Mouse (Mus musculus): ENCODE data around the gene Rbm20. TPM values are rescaled to one million over a fixed set of nuclear protein-coding genes. Genes with fewer than 3 reads are reported as not detected.

Rbm20 gene
- total RNA-seq, 2 experiments from 2014 or later, result 51.0 to 79.9 TPM

DNA sequence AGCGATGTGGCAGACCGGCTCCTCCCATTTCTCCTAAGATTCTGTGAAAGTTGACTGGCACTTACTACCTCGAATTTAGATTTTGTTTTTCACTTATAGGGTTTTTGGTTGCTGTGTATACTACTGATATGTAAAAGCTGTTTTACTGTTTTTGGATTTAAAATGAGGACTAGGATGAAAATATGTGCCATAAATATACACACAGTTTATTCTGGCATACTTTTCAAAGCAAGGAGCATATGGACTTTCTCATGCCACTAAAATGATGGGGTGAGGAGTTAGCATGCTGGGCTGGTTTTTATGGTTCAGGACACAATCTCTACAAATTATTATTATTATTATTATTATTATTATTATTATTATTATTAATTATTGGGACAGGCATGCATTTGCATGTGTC, 133.5 kb downstream of the Rbm20 start:
- no peak for DNase-seq

DNA sequence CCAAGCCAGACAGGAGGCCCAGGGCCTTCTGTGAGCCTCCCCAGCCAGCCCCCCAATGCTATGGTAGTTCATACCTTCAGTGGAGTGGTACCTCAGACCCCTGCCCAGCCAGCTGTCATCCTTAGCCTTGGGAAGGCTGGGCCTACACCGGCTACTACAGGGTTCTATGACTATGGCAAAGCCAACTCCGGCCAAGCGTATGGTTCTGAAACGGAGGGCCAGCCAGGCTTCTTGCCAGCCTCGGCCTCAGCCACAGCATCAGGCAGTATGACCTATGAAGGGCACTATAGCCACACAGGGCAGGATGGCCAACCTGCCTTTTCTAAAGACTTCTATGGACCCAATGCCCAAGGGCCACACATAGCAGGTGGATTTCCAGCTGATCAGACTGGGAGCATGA, 136.5 kb downstream of the Rbm20 start:
- no peak for DNase-seq

DNA sequence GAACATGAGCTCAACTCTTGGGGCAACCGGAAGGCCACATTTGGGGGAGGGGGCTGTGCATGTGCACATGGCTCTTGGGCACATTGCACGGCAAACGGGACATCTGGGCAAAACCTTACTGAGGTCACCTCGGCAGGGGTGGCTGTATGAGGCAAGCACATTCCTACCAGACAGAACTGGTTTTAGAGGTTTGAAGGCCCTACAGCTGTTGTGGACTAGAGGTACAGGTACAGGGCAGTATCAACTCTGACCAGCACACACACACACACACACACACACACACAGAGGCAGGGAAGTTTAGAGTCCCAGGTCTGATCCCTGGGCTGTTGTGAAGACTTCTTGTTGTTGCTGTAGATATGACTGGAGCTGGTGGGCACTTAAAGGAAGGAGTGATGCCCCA, 138.6 kb downstream of the Rbm20 start:
- no peak for DNase-seq

DNA sequence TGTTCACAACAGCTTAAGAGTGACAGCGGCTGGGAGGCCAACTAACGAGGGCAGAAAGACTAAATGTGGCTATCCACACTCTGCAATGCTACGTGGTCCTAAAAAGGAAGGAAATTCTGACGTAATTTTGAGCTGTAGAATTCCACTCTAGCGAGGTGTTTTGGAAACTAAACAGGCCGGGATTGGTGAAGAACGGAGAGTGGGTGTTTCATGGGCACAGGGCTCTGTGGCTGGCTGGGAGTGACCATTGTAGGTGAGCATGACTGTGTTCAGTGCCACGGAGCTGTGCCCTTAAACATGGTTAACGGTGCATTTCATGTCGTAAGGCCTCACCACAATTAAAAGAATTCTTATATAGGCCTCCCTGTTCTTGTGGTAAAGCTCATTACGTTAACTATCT, 139.1 kb downstream of the Rbm20 start:
- DNase-seq, result no peak

DNA sequence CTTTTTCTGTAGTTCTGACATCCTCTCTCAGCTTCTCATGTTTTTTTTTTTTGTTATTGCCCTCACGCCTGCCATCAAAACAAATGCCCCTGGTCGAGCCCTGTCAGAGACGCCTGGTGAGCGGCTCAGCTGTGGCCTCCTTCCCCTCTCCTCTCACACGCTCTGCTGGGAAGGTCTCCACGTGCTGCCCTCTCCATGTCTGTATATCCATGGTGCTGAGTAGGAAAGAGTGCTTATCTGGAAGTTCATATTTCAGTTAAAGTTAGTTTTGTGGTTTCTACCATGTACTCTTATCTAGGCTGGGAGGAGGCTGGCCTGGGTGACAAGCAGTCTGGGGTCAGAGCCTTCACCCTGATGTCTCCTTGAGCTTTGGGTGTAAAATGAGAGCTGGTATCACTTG, 142.2 kb downstream of the Rbm20 start:
- DNase-seq, result no peak

DNA sequence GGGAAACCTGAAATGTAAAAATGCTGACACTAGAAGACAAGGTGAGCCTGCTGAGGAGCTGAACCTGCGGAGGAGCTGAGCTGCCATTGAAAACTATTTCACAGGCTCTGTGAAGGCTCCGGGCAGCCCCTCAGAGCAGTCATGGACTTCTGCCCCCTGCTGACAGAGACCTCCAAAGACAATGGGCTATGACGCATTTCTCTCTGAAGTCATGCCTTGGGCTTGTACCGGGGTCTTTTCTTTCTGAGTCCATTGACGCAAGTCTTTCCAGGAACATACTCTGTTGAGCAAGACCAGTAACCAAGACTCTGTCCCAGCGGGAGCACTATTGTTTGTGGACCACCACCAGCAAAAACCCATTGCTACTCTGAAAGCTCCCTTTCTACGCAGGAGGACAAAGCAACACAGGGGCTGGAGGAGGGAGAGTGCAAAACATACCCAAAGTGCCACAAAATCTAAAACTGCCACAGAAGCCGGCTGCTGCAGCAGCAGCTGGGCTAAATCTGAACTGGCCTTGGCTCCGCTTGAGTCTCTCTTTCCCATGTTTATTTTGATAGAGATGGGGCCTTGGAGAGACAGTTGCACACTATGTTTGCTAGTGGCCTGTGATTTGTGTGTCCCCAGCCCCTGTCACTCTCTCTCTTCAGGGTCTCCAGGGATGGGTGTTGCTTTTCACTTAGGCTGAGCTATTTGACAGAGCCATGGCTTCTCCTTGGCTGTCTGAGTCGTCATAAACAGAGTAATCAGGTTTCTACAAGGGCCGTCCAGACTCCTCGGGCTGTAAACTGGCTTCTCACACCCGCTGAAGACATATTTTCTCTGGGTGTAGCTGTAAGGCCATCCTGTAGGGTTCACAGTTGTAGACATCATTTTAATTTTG, 144.4 kb downstream of the Rbm20 start:
- DNase-seq, result no peak

DNA sequence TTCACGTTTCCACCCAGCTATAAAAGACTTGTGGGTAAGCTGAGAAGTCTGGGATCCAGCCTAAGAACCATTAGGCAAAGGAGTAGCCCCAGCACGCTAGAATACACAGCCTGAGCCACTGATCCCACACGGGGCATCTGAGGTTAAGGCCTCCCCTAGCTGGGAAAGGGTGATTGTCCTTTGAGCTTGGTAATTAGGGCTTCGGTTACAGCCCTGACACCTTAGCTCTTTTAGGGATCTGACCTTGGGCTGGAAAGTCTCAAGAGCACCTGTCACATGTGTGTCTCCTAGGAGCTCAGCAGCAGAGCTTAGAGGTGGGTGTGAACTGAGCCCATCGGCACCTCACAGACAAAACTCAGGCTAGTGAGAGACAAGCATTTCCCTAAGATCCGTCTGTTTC, 146.7 kb downstream of the Rbm20 start:
- peak; percentile 52 for DNase-seq

DNA sequence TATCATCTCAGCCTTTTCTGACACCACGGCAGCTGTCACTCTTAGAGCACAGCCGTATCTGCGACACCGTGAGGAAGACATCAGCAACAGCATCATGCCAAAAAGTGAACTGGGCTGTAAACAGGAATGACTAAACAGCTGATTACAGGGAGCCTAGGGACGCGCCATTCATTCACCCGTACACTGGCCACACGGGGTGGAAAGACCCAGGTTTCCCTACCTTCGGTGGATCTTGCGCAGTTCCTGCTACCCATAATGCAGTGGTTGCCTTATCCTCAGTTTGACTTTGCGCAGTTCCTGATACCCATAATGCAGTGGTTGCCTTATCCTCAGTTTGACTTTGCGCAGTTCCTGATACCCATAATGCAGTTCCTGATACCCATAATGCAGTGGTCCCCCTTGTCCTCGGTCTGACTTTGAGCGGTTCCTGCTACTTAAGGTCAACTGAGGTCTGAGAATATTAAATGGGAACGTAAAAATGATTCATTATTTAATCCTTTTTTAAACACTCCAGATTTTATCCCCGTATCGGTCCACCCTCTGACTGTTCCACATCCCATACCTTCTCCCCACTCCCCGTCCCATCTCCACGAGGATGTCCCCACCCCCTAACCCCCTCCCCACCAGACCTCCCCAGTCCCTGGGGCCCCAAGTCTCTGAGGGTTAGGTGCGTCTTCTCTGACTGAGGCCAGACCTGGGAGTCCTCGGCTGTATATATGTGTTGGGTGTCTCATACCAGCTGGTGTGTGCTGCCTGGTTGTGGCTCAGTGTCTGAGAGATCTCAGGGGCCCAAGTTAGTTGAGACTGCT, 148.0 kb downstream of the Rbm20 start:
- DNase-seq, result no peak

DNA sequence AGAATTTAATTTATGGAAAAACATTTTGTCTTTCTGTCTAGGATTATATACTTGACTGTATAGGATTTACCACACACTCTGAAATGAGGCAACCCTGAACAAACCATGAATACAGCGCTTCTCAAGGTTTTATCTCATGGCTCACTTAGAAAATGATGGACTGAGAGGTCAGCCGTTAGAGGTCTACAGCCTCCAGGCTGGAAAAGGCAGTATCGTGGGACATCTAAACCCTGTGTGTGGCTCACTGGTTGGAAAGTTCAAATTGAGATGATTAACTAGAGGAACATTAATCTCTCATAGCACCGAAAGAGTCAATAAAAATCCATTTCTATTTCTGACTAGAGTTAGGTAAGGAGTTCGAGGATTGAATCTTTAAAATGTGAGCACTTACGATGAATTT, 152.9 kb downstream of the Rbm20 start:
- no peak for DNase-seq

DNA sequence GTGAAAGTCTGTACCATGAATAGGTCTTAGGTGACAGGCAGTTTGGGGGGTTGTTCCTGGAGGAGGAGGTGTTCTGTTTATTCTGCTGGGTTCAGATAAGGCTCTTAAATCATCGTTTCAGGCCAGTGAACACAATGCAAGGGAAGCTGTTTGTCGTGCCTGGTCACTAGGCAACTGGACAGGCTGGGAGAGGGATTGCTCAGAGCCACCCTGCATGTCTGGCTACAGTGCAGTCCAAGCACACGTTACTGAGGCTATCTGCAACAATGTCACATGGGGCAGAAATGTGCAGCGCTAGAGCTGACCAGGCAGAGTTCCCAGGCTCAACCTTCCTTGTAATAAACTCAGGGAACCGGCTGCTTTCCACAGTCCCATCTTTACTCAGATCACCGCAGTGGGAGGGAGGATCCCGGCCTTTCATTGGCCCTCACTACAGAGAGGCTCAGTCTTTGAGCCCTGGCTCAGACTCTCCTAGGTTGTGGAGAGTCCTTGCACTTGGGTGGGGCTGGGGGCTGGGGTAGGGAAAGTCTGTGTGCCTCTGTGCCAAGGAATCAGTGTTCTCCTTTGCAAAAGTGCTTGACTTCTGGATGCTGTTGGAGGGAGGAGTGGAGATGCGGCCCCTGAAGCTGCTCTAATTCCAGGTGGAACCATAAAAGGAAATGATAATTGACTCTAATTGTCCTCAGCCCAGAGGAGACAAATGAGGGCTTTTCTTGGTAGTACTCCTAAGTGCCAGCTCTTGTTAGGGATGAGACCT, 153.5 kb downstream of the Rbm20 start:
- peak; percentile 64 for DNase-seq

DNA sequence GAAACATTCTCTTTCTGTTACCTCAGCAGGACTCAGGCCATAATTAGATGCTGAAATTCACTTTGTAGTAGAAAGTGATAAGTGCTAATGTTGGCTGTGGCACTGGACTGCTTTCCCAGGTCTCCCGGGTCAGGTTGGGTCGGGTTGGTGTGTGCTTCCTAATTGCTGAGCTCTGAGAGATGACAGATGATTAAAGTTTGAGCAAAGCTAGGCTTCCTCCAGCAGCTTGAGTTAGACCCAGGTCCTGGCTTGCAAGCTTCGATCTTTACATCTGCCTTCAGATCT, 154.0 kb downstream of the Rbm20 start:
- no peak for DNase-seq

DNA sequence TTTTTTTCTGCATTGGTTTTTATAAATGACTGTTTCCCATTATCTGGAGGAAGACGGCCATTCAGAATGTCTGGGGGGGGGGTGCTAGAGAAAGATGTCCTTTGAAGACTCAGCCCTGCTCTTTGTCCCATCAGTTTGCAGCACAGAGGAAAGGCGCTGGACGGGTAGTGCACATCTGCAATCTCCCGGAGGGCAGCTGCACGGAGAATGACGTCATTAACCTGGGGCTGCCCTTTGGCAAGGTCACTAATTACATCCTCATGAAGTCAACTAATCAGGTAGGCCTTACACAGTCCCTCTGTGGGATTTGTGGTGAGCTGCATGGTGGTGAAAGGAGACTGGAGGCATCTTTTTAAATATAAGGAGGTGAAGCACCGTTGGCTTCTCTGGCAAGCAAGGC, 155.4 kb downstream of the Rbm20 start:
- DNase-seq, result no peak

DNA sequence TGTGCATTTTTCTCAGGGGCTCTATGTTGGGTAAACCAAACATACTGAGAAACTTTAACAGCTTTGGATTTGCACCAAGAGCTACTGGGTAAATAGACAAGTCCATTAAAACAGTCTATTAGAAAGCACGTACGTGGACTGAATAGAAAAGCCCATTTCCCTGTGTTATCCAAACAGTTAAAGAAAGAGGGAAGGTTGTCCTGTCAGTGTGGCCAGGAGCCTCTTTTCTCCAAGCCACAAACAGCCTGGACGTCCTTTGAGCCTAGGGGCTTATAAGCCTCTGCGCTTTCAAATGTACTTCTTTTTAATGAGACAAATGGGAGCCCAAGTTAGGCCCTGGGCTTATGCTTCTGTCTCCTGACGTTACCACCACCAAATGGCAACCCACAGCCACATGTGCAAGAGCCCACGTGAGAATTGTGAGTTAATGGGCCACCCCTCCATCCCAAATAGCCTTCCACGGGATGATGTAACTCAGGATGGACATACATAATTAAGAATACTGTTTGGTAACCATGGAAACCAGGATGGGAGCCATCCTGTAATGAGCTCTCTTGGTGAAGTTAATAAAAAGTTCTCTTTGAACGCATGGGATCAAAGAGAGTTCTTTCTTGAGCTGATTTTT, 156.8 kb downstream of the Rbm20 start:
- DNase-seq, result no peak

DNA sequence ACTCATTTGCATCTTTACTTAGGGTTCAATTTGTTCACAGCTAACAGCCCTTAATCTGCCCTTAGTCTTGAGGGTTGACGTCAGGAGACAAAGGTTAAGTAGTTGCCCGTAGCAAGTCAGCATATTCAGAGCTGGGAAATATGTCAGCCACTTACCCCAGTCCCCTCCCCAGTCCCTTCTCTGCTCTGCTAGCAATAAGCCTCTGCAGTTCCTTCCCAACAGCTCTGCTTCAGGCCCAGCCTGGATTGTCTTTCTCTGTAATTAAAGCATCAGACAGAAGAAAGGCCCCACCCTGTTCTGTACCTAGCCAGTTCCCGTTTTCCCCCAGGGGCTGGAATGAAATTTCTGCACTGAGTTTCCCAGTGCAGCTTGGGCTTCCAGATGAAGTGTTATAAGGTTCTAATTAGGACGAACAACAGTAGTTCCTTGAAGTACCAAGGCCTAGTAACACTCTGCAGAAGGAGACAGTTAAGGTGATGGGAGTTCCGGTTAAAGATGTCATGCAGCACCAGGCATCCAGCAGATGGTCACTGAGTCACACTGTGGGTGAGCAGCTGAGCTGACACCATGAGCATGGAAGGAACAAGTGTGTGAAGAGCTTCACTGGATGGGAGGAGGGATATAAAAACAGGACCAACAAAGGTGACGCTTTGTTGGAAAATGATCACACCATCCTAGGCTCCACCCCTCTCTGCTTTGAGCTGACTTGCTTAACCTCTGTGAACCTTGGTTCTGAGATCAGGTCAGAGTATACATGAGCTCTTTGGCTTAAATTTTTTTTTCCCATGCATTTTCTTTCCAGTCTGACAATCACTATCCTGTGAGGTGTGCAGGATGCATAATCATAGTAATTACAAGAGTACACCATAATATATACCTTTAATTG, 159.7 kb downstream of the Rbm20 start:
- peak; percentile 4 for DNase-seq

DNA sequence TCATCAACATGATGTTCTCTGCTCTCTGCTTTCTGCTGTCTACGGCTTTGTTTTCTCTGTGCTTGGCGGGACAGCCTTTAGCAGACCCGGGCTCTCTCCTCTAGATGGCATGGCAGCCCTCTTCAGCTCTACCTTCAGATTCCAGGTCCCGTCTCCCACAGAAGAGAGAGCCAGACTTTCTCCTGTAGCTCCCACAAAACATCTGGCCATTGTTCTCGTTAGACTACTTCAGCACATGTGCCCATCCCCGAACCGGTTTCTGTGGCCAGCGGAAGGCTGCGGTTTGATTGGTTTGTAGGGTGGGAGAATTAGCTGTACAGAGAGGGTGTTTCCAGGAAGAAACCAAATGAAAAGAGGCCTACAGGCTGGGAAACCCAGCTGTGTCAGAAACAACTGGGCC, 161.7 kb downstream of the Rbm20 start:
- DNase-seq, result no peak

DNA sequence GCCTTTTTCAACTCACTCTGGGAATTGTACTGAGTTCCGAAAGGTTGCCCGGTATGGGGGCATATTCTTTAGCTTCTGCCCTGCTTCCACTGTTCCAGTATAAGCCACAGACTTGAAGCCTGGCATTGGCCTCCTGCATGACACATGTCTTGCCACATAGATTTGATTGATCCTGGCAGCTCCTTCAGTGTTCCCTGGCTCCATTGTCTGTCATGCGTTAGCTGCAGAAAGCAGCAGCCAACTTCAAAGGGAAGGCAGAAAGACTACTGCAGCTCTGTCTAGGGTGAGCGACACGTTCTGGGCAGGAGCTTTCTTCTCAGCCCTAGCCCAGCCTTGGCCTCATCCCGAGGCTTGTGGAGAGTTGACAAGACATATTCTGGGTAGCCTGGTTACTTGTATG, 162.7 kb downstream of the Rbm20 start:
- DNase-seq, result peak; percentile 4

DNA sequence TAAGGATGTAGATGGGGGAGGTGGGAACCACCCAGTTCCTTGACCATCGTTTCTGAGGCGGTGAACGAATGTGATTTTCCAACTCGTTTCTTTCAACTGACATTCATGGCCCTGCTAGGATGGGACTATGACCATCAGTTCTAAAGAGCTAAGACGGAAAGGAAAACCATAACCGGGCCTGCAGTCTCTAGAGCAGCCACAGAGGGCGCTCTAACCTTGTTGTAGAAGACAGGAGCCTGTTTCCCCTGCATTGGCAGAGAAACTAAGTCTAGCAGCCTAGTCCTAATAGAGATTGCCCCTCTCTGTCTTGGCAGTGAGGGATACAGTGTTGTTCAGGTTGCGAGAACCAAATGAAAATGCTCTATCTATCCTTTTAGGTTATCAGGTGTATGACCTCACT, 164.8 kb downstream of the Rbm20 start:
- DNase-seq, result no peak

DNA sequence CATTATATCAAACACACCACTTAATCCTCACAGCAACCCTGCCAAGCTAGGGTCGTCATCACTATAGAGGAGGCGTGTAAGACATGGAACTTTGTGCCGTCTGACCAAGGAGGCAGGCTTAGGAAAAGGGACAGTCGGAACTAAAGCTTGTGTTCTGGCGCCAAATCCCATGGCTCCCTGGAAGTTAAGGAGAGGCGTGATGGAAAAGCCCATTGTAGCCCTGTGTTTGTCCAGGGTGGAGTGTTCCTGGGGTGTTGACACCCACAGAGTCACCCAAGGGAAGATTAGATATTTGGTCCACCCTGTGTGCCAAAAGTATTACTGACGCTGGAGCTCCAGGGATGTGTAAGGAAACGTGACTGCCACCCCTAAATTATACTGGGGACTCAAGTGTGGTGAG, 166.9 kb downstream of the Rbm20 start:
- DNase-seq, result no peak

DNA sequence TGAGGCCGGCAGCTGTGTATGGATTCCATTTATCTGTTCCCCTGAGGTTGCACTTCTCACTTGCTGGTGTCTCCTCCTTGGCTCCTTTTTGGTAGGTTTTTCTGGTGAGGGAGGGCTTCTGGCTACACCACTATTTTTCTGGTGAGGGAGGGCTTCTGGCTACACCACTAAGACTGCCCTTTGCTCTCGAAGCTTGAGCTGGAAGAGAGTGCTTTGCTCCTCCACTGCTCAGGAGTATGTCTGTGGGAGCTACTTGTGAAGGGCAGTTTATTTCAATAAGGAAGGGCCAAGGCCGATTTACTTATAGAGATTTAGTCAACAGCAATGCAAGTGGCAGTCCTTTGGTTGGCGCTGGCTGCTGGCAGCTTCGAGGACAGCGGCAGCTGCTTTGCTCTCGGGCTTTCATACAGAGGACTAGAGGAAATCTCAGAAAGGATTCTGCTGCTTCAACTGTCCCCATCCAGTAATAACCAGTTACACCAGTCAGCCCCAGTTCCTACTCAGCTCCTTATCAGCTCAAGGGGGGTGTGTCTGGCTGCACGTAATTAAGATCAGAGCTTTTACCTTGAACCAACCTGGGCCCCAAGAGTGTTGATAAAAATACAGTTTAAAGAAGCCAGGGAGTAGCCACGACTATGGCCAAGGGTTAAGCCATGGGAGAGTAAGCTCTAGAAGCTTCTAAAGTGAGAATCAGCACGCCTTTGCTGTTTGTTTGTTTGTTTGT, 171.3 kb downstream of the Rbm20 start:
- no peak for DNase-seq

DNA sequence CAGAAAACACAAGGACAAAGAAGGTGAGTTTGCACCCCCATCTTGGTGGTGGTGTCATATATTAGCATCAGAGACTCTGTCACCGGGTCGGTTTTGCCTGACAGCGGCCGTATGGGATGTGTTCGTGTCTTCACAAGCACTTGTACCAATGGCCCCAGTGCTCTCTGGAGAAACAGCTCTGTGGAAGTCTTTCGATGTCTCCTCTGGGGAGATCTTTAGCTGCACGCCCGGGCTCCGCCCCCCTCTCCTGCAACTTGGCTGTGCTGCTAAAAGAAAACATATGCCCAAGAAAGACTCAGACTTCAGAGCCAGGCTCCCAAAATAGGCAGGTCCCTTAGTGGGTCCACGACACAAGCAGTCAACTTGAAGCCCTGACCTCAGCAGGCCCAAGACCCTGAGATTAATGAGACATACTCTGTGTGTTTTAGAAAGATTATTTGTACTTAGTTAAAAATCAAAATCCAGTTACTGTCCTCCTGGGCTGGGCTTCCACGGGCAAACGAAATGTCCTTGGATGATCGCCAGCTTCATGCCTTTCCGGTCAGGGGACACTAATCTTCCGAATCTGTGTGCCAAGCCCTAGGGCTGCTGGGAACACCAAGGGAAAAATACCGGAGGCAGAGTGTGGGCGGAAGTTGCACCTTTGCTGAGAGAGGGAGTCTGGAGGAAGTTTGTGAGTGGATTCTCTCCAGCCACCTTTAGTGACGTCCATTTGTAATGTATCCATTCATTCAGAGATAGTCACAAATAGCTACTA, 173.2 kb downstream of the Rbm20 start:
- DNase-seq, result peak; percentile 82

Data from gastrocnemius, postnatal 25 days (tissue).